Mouse (Mus musculus) yolk sac, embryonic 10.5 days (tissue): ENCODE data around the gene Prcd.
"Not testable (repeated sequence)": the region's sequence is repeated elsewhere in the genome, so short reads cannot be mapped to it uniquely, and the experiment has no call there.

Experiments
- DNase-seq: peaks from one replicate; pipeline ENCODE4 v3.0.0-alpha.2; 2017; ENCODE audit warnings: low spot score

Gene Prcd

GRCm38 (mm10) chr11:116653234-116653633, at the start of gene Prcd:
Prcd (plus strand) TSS chr11:116653534.
- no peak for DNase-seq

- DNase-seq: no peak
These were observed 49.2 kb upstream of the Prcd start for GRCm38 (mm10) chr11:116604097-116604496.

- DNase-seq: no peak
These were observed 45.6 kb upstream of the Prcd start for GRCm38 (mm10) chr11:116607717-116608116.

GRCm38 (mm10) chr11:116609965-116610630, 43.2 kb upstream of the Prcd start:
- DNase-seq: no peak

- not testable (repeated sequence) for DNase-seq
These were observed 42.2 kb upstream of the Prcd start for GRCm38 (mm10) chr11:116611168-116611567.

GRCm38 (mm10) chr11:116611883-116612282, 41.5 kb upstream of the Prcd start:
- DNase-seq: no peak

- DNase-seq: no peak
These were observed 40.8 kb upstream of the Prcd start for GRCm38 (mm10) chr11:116612554-116612953.

- no peak for DNase-seq
These were observed 40.1 kb upstream of the Prcd start for GRCm38 (mm10) chr11:116613234-116613633.

GRCm38 (mm10) chr11:116615735-116616437, 37.4 kb upstream of the Prcd start:
- DNase-seq: peak; percentile 74

- no peak for DNase-seq
These were observed 36.8 kb upstream of the Prcd start for GRCm38 (mm10) chr11:116616438-116617118.

- DNase-seq: no peak
These were observed 35.7 kb upstream of the Prcd start for GRCm38 (mm10) chr11:116617641-116618040.

- DNase-seq: no peak
These were observed 34.7 kb upstream of the Prcd start for GRCm38 (mm10) chr11:116618666-116619065.

GRCm38 (mm10) chr11:116619156-116619555, 34.2 kb upstream of the Prcd start:
- no peak for DNase-seq

- DNase-seq: no peak
These were observed 33.8 kb upstream of the Prcd start for GRCm38 (mm10) chr11:116619561-116619960.

- no peak for DNase-seq
These were observed 33.3 kb upstream of the Prcd start for GRCm38 (mm10) chr11:116620073-116620472.

- DNase-seq: no peak
These were observed 32.6 kb upstream of the Prcd start for GRCm38 (mm10) chr11:116620559-116621253.

GRCm38 (mm10) chr11:116621258-116621704, 32.1 kb upstream of the Prcd start:
- DNase-seq: peak; percentile 25

- no peak for DNase-seq
These were observed 29.8 kb upstream of the Prcd start for GRCm38 (mm10) chr11:116623281-116624124.

- DNase-seq: peak; percentile 92
These were observed 29.1 kb upstream of the Prcd start for GRCm38 (mm10) chr11:116624131-116624832.

GRCm38 (mm10) chr11:116625081-116626000, 28.0 kb upstream of the Prcd start:
- peak; percentile 44 for DNase-seq
